In genomic region chr16:51675101-51675500, GRCm38 (mm10) we compare ENCODE assay signal across 28 mouse cellular contexts.
A peak's percentile ranks its signal among the peaks of the same experiment; 100 is the strongest.
DNase-seq lines count a peak whose midpoint lies in the region.
"Had no signal": no experiment of that assay in that cellular context is flagged by ENCODE, and none has a peak within 500 bp of the region (broad histone marks: within the 10 kb centered on the region; RNA-seq: fewer than 3 reads in every experiment).

No protein-coding gene starts in this region.

- H3K4me1 ChIP-seq in limb, embryonic 10.5 days: peaks cover 13% of the 10 kb centered on the region
- H3K4me1 ChIP-seq: embryonic facial prominence, embryonic 12.5 days; heart, embryonic 10.5 days; heart, embryonic 15.5 days; hindbrain, embryonic 13.5 days; kidney, embryonic 15.5 days; liver, embryonic 12.5 days had no signal

- 85% methylated on average over 3 of the region's 3 CpGs for WGBS in limb, embryonic 10.5 days

- H3K4me3 ChIP-seq in limb, embryonic 10.5 days: no peak overlapping the region
- H3K4me3 ChIP-seq: embryonic facial prominence, embryonic 12.5 days; heart, embryonic 10.5 days; heart, embryonic 15.5 days; hindbrain, embryonic 13.5 days; kidney, embryonic 15.5 days; left cerebral cortex, adult 2 months; liver, embryonic 12.5 days had no signal

- H3K9me3 ChIP-seq in limb, embryonic 10.5 days (replicated peaks): no peaks in the 10 kb centered on the region
- H3K9me3 ChIP-seq: embryonic facial prominence, embryonic 12.5 days; heart, embryonic 10.5 days; heart, embryonic 15.5 days; hindbrain, embryonic 13.5 days; kidney, embryonic 15.5 days; liver, embryonic 12.5 days had no signal

- H3K27me3 ChIP-seq in limb, embryonic 10.5 days (ENCODE audit: low read depth, poor library complexity, severe bottlenecking): no peaks in the 10 kb centered on the region
- H3K27me3 ChIP-seq: embryonic facial prominence, embryonic 12.5 days; heart, embryonic 15.5 days; hindbrain, embryonic 13.5 days; kidney, embryonic 15.5 days; liver, embryonic 12.5 days had no signal

- no peaks in the 10 kb centered on the region for H3K36me3 ChIP-seq in limb, embryonic 10.5 days
- H3K36me3 ChIP-seq: embryonic facial prominence, embryonic 12.5 days; heart, embryonic 10.5 days; heart, embryonic 15.5 days; hindbrain, embryonic 13.5 days; kidney, embryonic 15.5 days; liver, embryonic 12.5 days had no signal

- H3K27ac ChIP-seq in limb, embryonic 10.5 days: peak overlapping the region; percentile 61; the same call in 1 of the 2 replicates
- H3K27ac ChIP-seq: embryonic facial prominence, embryonic 12.5 days; heart, embryonic 10.5 days; heart, embryonic 15.5 days; hindbrain, embryonic 13.5 days; kidney, embryonic 15.5 days; left cerebral cortex, adult 2 months; liver, embryonic 12.5 days had no signal

- peak; percentile 40 for DNase-seq in thymus, postnatal 0 days (ENCODE audit: low spot score)
- no peak for DNase-seq in thymus, postnatal 10 days (ENCODE audit: low spot score in 2 of 2)
- peak; percentile 74 for DNase-seq in T-cell, adult 2 months (ENCODE audit: low spot score)
- DNase-seq in limb, embryonic 10.5 days (ENCODE audit: low spot score): no peak
- no peak for DNase-seq in cerebellum, adult 11 months
- no peak for DNase-seq in left cerebral cortex, adult 9 months (ENCODE audit: low spot score in 2 of 2)
- DNase-seq in testis, postnatal 10 days (ENCODE audit: low spot score): no peak
- DNase-seq: adrenal gland, adult 2 months; adrenal gland, postnatal 36 days; cerebellum, adult 8-10 months; cerebellum, postnatal 36 days; embryo, embryonic 11 days; gastrocnemius, postnatal 25 days; heart, adult 11 months; kidney, adult 11 months; kidney, postnatal 25 days; liver, postnatal 0 days; lung, postnatal 4 days; midbrain, embryonic 14.5 days; right cerebral cortex, postnatal 4 days; thymus, postnatal 4 days had no signal

Comparison
In these comparisons a context has a peak if more than half of its experiments do, and no peak if none do; other contexts are left out.
1. DNase-seq: peak in thymus, postnatal 0 days (single experiment) and T-cell, adult 2 months (single experiment); none in thymus, postnatal 10 days (0 of 2), limb, embryonic 10.5 days (single experiment), cerebellum, adult 11 months (single experiment), left cerebral cortex, adult 9 months (0 of 2) and testis, postnatal 10 days (single experiment).